Mouse (Mus musculus): ENCODE data around the gene Atg101. TPM values are rescaled to one million over a fixed set of nuclear protein-coding genes. Genes with fewer than 3 reads are reported as not detected.

Atg101 gene
- polyA plus RNA-seq, 1 experiment from 2014 or later, result 67.1 TPM

- WGBS, result 52% methylated on average over 18 of the region's 18 CpGs
- H3K27me3 ChIP-seq (replicated peaks; ENCODE audit: control insufficient read depth, insufficient read depth, low read length), result no peaks in the 10 kb centered on the region
- ATAC-seq, result 0 out of 2 replicates have a peak, but pooled peaks have one; percentile 19
Observed at GRCm38 (mm10) chr15:101293025-101293621, 9.1 kb downstream of the Atg101 start, which contains the start of gene 6030408B16Rik. 6030408B16Rik (plus strand) TSS chr15:101293212.

GRCm38 (mm10) chr15:101294028-101294894 lies 10.2 kb downstream of the Atg101 start:
- Histone ChIP-seq H3K27me3 (replicated peaks; ENCODE audit: control insufficient read depth, insufficient read depth, low read length) (no peaks in the 10 kb centered on the region), H3K9me3 (ENCODE audit: control insufficient read depth, low read length) (no peaks in the 10 kb centered on the region), H3K4me1 (ENCODE audit: control insufficient read depth, insufficient read depth, low read length) (peaks cover 6% of the 10 kb centered on the region; the same call in 1 of the 2 replicates), H3K4me3 (ENCODE audit: low read length) (peak overlapping the region; percentile 9; the same call in 1 of the 2 replicates), H3K4me2 (ENCODE audit: low read depth, low read length) (peak overlapping the region; percentile 0; the same call in 1 of the 2 replicates), H3K27ac (ENCODE audit: low read length) (peak overlapping the region; percentile 51), H3K36me3 (ENCODE audit: control insufficient read depth, insufficient read depth, low read length) (peaks cover 6% of the 10 kb centered on the region; the same call in 1 of the 2 replicates), H3K9ac (ENCODE audit: low read depth, low read length) (peak overlapping the region; percentile 52; the same call in 1 of the 2 replicates)
- ATAC-seq, result peak; percentile 60
- 47% methylated on average over 16 of the region's 16 CpGs for WGBS

More at GRCm38 (mm10) chr15:101293025-101293621, 9.1 kb downstream of the Atg101 start, which contains the start of gene 6030408B16Rik:
- peak within 1 kb of the TSS; percentile 52 for H3K9ac ChIP-seq (ENCODE audit: low read depth, low read length)
- H3K9me3 ChIP-seq (ENCODE audit: control insufficient read depth, low read length), result no peaks in the 10 kb centered on the region
- peaks cover 10% of the 10 kb centered on the region; the same call in 1 of the 2 replicates for H3K36me3 ChIP-seq (ENCODE audit: control insufficient read depth, insufficient read depth, low read length)
- H3K27ac ChIP-seq (ENCODE audit: low read length), result peak within 1 kb of the TSS; percentile 15
- peak within 1 kb of the TSS; percentile 6; the same call in 1 of the 2 replicates for H3K4me3 ChIP-seq (ENCODE audit: low read length)
- peaks cover 6% of the 10 kb centered on the region; the same call in 1 of the 2 replicates for H3K4me1 ChIP-seq (ENCODE audit: control insufficient read depth, insufficient read depth, low read length)
- no peak within 1 kb of the TSS for H3K4me2 ChIP-seq (ENCODE audit: low read depth, low read length)

GRCm38 (mm10) chr15:101295106-101295505 lies 11.0 kb downstream of the Atg101 start:
- Histone ChIP-seq H3K9me3 (ENCODE audit: control insufficient read depth, low read length) (no peaks in the 10 kb centered on the region), H3K36me3 (ENCODE audit: control insufficient read depth, insufficient read depth, low read length) (peaks cover 6% of the 10 kb centered on the region; the same call in 1 of the 2 replicates), H3K4me2 (ENCODE audit: low read depth, low read length) (peak overlapping the region; percentile 0; the same call in 1 of the 2 replicates), H3K4me1 (ENCODE audit: control insufficient read depth, insufficient read depth, low read length) (peaks cover 13% of the 10 kb centered on the region; the same call in 1 of the 2 replicates), H3K9ac (ENCODE audit: low read depth, low read length) (0 out of 2 replicates have a peak overlapping the region, but pooled peaks have one; percentile 17), H3K27me3 (replicated peaks; ENCODE audit: control insufficient read depth, insufficient read depth, low read length) (no peaks in the 10 kb centered on the region), H3K4me3 (ENCODE audit: low read length) (no peak overlapping the region), H3K27ac (ENCODE audit: low read length) (peak overlapping the region; percentile 20)
- 66% methylated on average over 7 of the region's 7 CpGs for WGBS
- no peak for ATAC-seq

- no peaks in the 10 kb centered on the region for H3K27me3 ChIP-seq (replicated peaks; ENCODE audit: control insufficient read depth, insufficient read depth, low read length)
- peak overlapping the region; percentile 20; the same call in 1 of the 2 replicates for H3K27ac ChIP-seq (ENCODE audit: low read length)
- no peaks in the 10 kb centered on the region for H3K9me3 ChIP-seq (ENCODE audit: control insufficient read depth, low read length)
- WGBS, result 91% methylated on average over 10 of the region's 10 CpGs
- H3K9ac ChIP-seq (ENCODE audit: low read depth, low read length), result no peak overlapping the region
- peaks cover 13% of the 10 kb centered on the region; the same call in 1 of the 2 replicates for H3K4me1 ChIP-seq (ENCODE audit: control insufficient read depth, insufficient read depth, low read length)
- no peak overlapping the region for H3K4me3 ChIP-seq (ENCODE audit: low read length)
- no peak overlapping the region for H3K4me2 ChIP-seq (ENCODE audit: low read depth, low read length)
- no peak for ATAC-seq
- H3K36me3 ChIP-seq (ENCODE audit: control insufficient read depth, insufficient read depth, low read length), result peaks cover 3% of the 10 kb centered on the region; the same call in 1 of the 2 replicates
Observed at GRCm38 (mm10) chr15:101295616-101296015, 11.5 kb downstream of the Atg101 start.

GRCm38 (mm10) chr15:101296091-101296490 lies 12.0 kb downstream of the Atg101 start:
- H3K4me1 ChIP-seq (ENCODE audit: control insufficient read depth, insufficient read depth, low read length), result peaks cover 13% of the 10 kb centered on the region; the same call in 1 of the 2 replicates
- WGBS, result 71% methylated on average over 11 of the region's 11 CpGs
- no peak overlapping the region for H3K27ac ChIP-seq (ENCODE audit: low read length)
- no peak overlapping the region for H3K4me3 ChIP-seq (ENCODE audit: low read length)
- no peak overlapping the region for H3K9ac ChIP-seq (ENCODE audit: low read depth, low read length)
- no peaks in the 10 kb centered on the region for H3K27me3 ChIP-seq (replicated peaks; ENCODE audit: control insufficient read depth, insufficient read depth, low read length)
- no peak for ATAC-seq
- no peaks in the 10 kb centered on the region for H3K36me3 ChIP-seq (ENCODE audit: control insufficient read depth, insufficient read depth, low read length)
- no peak overlapping the region for H3K4me2 ChIP-seq (ENCODE audit: low read depth, low read length)
- no peaks in the 10 kb centered on the region for H3K9me3 ChIP-seq (ENCODE audit: control insufficient read depth, low read length)

GRCm38 (mm10) chr15:101297988-101298387 lies 13.9 kb downstream of the Atg101 start:
- Histone ChIP-seq H3K36me3 (ENCODE audit: control insufficient read depth, insufficient read depth, low read length) (no peaks in the 10 kb centered on the region), H3K27me3 (replicated peaks; ENCODE audit: control insufficient read depth, insufficient read depth, low read length) (no peaks in the 10 kb centered on the region), H3K9ac (ENCODE audit: low read depth, low read length) (peak overlapping the region; percentile 48; the same call in 1 of the 2 replicates), H3K9me3 (ENCODE audit: control insufficient read depth, low read length) (no peaks in the 10 kb centered on the region), H3K4me3 (ENCODE audit: low read length) (no peak overlapping the region), H3K4me1 (ENCODE audit: control insufficient read depth, insufficient read depth, low read length) (peaks cover 12% of the 10 kb centered on the region; the same call in 1 of the 2 replicates), H3K27ac (ENCODE audit: low read length) (no peak overlapping the region), H3K4me2 (ENCODE audit: low read depth, low read length) (no peak overlapping the region)
- ATAC-seq, result no peak
- 50% methylated on average over 7 of the region's 7 CpGs for WGBS

- peaks cover 7% of the 10 kb centered on the region; the same call in 1 of the 2 replicates for H3K4me1 ChIP-seq (ENCODE audit: control insufficient read depth, insufficient read depth, low read length)
- no peak overlapping the region for H3K4me2 ChIP-seq (ENCODE audit: low read depth, low read length)
- H3K4me3 ChIP-seq (ENCODE audit: low read length), result no peak overlapping the region
- no peak overlapping the region for H3K27ac ChIP-seq (ENCODE audit: low read length)
- no peaks in the 10 kb centered on the region for H3K36me3 ChIP-seq (ENCODE audit: control insufficient read depth, insufficient read depth, low read length)
- 29% methylated on average over 6 of the region's 7 CpGs for WGBS
- no peaks in the 10 kb centered on the region for H3K27me3 ChIP-seq (replicated peaks; ENCODE audit: control insufficient read depth, insufficient read depth, low read length)
- ATAC-seq, result no peak
- H3K9me3 ChIP-seq (ENCODE audit: control insufficient read depth, low read length), result no peaks in the 10 kb centered on the region
- peak overlapping the region; percentile 48; the same call in 1 of the 2 replicates for H3K9ac ChIP-seq (ENCODE audit: low read depth, low read length)
Observed at GRCm38 (mm10) chr15:101298550-101298949, 14.5 kb downstream of the Atg101 start.

- Histone ChIP-seq H3K4me2 (ENCODE audit: low read depth, low read length) (no peak overlapping the region), H3K27me3 (replicated peaks; ENCODE audit: control insufficient read depth, insufficient read depth, low read length) (no peaks in the 10 kb centered on the region), H3K9me3 (ENCODE audit: control insufficient read depth, low read length) (no peaks in the 10 kb centered on the region), H3K36me3 (ENCODE audit: control insufficient read depth, insufficient read depth, low read length) (no peaks in the 10 kb centered on the region), H3K27ac (ENCODE audit: low read length) (no peak overlapping the region), H3K4me1 (ENCODE audit: control insufficient read depth, insufficient read depth, low read length) (peaks cover 7% of the 10 kb centered on the region; the same call in 1 of the 2 replicates), H3K4me3 (ENCODE audit: low read length) (no peak overlapping the region), H3K9ac (ENCODE audit: low read depth, low read length) (no peak overlapping the region)
- peak; percentile 38; the same call in 1 of the 2 replicates for ATAC-seq
- WGBS, result 69% methylated on average over 14 of the region's 14 CpGs
Observed at GRCm38 (mm10) chr15:101299480-101299960, 15.4 kb downstream of the Atg101 start.
